Mouse (Mus musculus) forebrain, embryonic 13.5 days (tissue): ENCODE measurements at regions not wholly inside any gene's neighbourhood (a gene's known extent, or its start where the extent isn't known, plus 50 kb on each side); places are given as distances from the start of the nearest gene placed in this dataset.
"Not testable (repeated sequence)": the region's sequence is repeated elsewhere in the genome, so short reads cannot be mapped to it uniquely, and the experiment has no call there.

ENCODE experiments used
- ATAC-seq: fragments of 200-750 bp; cut with Nextera tagmentation; 2 replicates; pipeline ENCODE4 v1.8.0; 2017
- H3K27ac ChIP-seq: fragments of 300-500 bp; sonication (generic); 2 replicates; pipeline ENCODE4 v1.5.1; 2015; ENCODE audit warnings: inconsistent platforms, mild to moderate bottlenecking, moderate library complexity
- H3K27me3 ChIP-seq: fragments of 300-500 bp; sonication (generic); 2 replicates; pipeline ENCODE4 v1.6.1; 2015; ENCODE audit warnings: mild to moderate bottlenecking, inconsistent platforms
- H3K36me3 ChIP-seq: fragments of 300-500 bp; sonication (generic); 2 replicates; pipeline ENCODE4 v1.6.1; 2015; ENCODE audit warnings: mild to moderate bottlenecking, inconsistent platforms; ENCODE audit not compliant: poor library complexity, severe bottlenecking
- H3K4me1 ChIP-seq: fragments of 300-500 bp; sonication (generic); 2 replicates; pipeline ENCODE4 v1.6.1; 2015; ENCODE audit warnings: inconsistent platforms
- H3K4me2 ChIP-seq: fragments of 300-500 bp; sonication (generic); 2 replicates; pipeline ENCODE4 v1.6.1; 2015; ENCODE audit warnings: inconsistent platforms, mild to moderate bottlenecking, moderate library complexity
- H3K4me3 ChIP-seq: fragments of 300-500 bp; sonication (generic); 2 replicates; pipeline ENCODE4 v1.5.1; 2015; ENCODE audit warnings: mild to moderate bottlenecking, inconsistent platforms
- H3K9ac ChIP-seq: fragments of 300-500 bp; sonication (generic); 2 replicates; pipeline ENCODE4 v1.6.1; 2015; ENCODE audit warnings: mild to moderate bottlenecking, inconsistent platforms
- H3K9me3 ChIP-seq: fragments of 300-500 bp; sonication (generic); replicated peaks from 2 replicates; pipeline ENCODE4 v1.6.1; 2016; ENCODE audit warnings: inconsistent platforms
- WGBS: fragments of 180-500 bp; shearing (Covaris S2); methylation state at CpG from one replicate; pipeline ENCODE4 v1.1.7; 2015; 5-methylcytosine and 5-hydroxymethylcytosine counted together

GRCm38 (mm10) chr2:78306897-78307296 lies 360.7 kb upstream of the Cwc22 start:
- ATAC-seq = peak; percentile 60; the same call in 1 of the 2 replicates
- no peaks in the 10 kb centered on the region for H3K36me3 ChIP-seq
- H3K9me3 ChIP-seq = no peaks in the 10 kb centered on the region
- no peak overlapping the region for H3K4me3 ChIP-seq
- no peak overlapping the region for H3K9ac ChIP-seq
- WGBS = 70% methylated on average over 4 of the region's 4 CpGs
- H3K4me2 ChIP-seq = no peak overlapping the region
- no peak overlapping the region for H3K27ac ChIP-seq
- H3K4me1 ChIP-seq = peaks cover 4% of the 10 kb centered on the region; the same call in 1 of the 2 replicates
- no peaks in the 10 kb centered on the region for H3K27me3 ChIP-seq

GRCm38 (mm10) chr2:78291665-78292064 lies 345.5 kb upstream of the Cwc22 start:
- Histone ChIP-seq H3K36me3 (no peaks in the 10 kb centered on the region), H3K9ac (no peak overlapping the region), H3K4me1 (no peaks in the 10 kb centered on the region), H3K4me3 (no peak overlapping the region), H3K9me3 (no peaks in the 10 kb centered on the region), H3K4me2 (no peak overlapping the region), H3K27ac (no peak overlapping the region), H3K27me3 (no peaks in the 10 kb centered on the region)
- no peak for ATAC-seq
- WGBS = 16% methylated on average over 1 of the region's 1 CpGs

GRCm38 (mm10) chr2:78284806-78285205 lies 338.6 kb upstream of the Cwc22 start:
- ATAC-seq = peak; percentile 90
- Histone ChIP-seq H3K36me3 (no peaks in the 10 kb centered on the region), H3K4me3 (no peak overlapping the region), H3K4me2 (no peak overlapping the region), H3K27me3 (no peaks in the 10 kb centered on the region), H3K9me3 (no peaks in the 10 kb centered on the region), H3K9ac (no peak overlapping the region), H3K27ac (no peak overlapping the region), H3K4me1 (peaks cover 12% of the 10 kb centered on the region)

GRCm38 (mm10) chr2:78283605-78284004 lies 337.4 kb upstream of the Cwc22 start:
- Histone ChIP-seq H3K4me2 (no peak overlapping the region), H3K27me3 (no peaks in the 10 kb centered on the region), H3K9me3 (no peaks in the 10 kb centered on the region), H3K9ac (no peak overlapping the region), H3K27ac (no peak overlapping the region), H3K4me1 (peaks cover 12% of the 10 kb centered on the region), H3K4me3 (no peak overlapping the region), H3K36me3 (no peaks in the 10 kb centered on the region)
- no peak for ATAC-seq
- 73% methylated on average over 4 of the region's 4 CpGs for WGBS

GRCm38 (mm10) chr2:78281846-78282245 lies 335.7 kb upstream of the Cwc22 start:
- not testable (repeated sequence) for H3K36me3 ChIP-seq, H3K27me3 ChIP-seq, H3K4me2 ChIP-seq, ATAC-seq, H3K9me3 ChIP-seq, H3K9ac ChIP-seq, H3K27ac ChIP-seq, H3K4me3 ChIP-seq
- peaks cover 17% of the 10 kb centered on the region for H3K4me1 ChIP-seq
- 44% methylated on average over 6 of the region's 6 CpGs for WGBS

- H3K9ac ChIP-seq = no peak overlapping the region
- no peaks in the 10 kb centered on the region for H3K36me3 ChIP-seq
- peaks cover 17% of the 10 kb centered on the region for H3K4me1 ChIP-seq
- H3K4me3 ChIP-seq = no peak overlapping the region
- no peaks in the 10 kb centered on the region for H3K9me3 ChIP-seq
- H3K27me3 ChIP-seq = no peaks in the 10 kb centered on the region
- H3K27ac ChIP-seq = no peak overlapping the region
- WGBS = 89% methylated on average over 5 of the region's 5 CpGs
- H3K4me2 ChIP-seq = no peak overlapping the region
- no peak for ATAC-seq
These were observed 334.2 kb upstream of the Cwc22 start for GRCm38 (mm10) chr2:78280219-78280915.

- ATAC-seq = 0 out of 2 replicates have a peak, but pooled peaks have one; percentile 25
- Histone ChIP-seq H3K9me3 (no peaks in the 10 kb centered on the region), H3K9ac (no peak overlapping the region), H3K27me3 (no peaks in the 10 kb centered on the region), H3K4me1 (peaks cover 9% of the 10 kb centered on the region), H3K27ac (no peak overlapping the region), H3K36me3 (no peaks in the 10 kb centered on the region), H3K4me3 (no peak overlapping the region), H3K4me2 (no peak overlapping the region)
- WGBS = 73% methylated on average over 5 of the region's 5 CpGs
These were observed 333.3 kb upstream of the Cwc22 start for GRCm38 (mm10) chr2:78279382-78280056.

- Histone ChIP-seq H3K9me3 (no peaks in the 10 kb centered on the region), H3K4me1 (0 out of 2 replicates have a peak, but pooled peaks cover 6% of the 10 kb centered on the region), H3K36me3 (no peaks in the 10 kb centered on the region), H3K4me3 (no peak overlapping the region), H3K27me3 (no peaks in the 10 kb centered on the region), H3K27ac (no peak overlapping the region), H3K9ac (no peak overlapping the region), H3K4me2 (no peak overlapping the region)
- 85% methylated on average over 2 of the region's 2 CpGs for WGBS
- no peak for ATAC-seq
These were observed 332.5 kb upstream of the Cwc22 start for GRCm38 (mm10) chr2:78278630-78279029.

- Histone ChIP-seq H3K27me3 (no peaks in the 10 kb centered on the region), H3K4me2 (no peak overlapping the region), H3K36me3 (no peaks in the 10 kb centered on the region), H3K27ac (no peak overlapping the region), H3K4me1 (0 out of 2 replicates have a peak, but pooled peaks cover 6% of the 10 kb centered on the region), H3K4me3 (no peak overlapping the region), H3K9me3 (no peaks in the 10 kb centered on the region), H3K9ac (no peak overlapping the region)
- peak; percentile 40; the same call in 1 of the 2 replicates for ATAC-seq
- WGBS = 43% methylated on average over 8 of the region's 8 CpGs
These were observed 331.5 kb upstream of the Cwc22 start for GRCm38 (mm10) chr2:78277699-78278098.

GRCm38 (mm10) chr2:78274122-78274521 lies 327.9 kb upstream of the Cwc22 start:
- 78% methylated on average over 5 of the region's 5 CpGs for WGBS
- Histone ChIP-seq H3K36me3 (no peaks in the 10 kb centered on the region), H3K4me2 (no peak overlapping the region), H3K27ac (no peak overlapping the region), H3K4me1 (0 out of 2 replicates have a peak, but pooled peaks cover 6% of the 10 kb centered on the region), H3K4me3 (no peak overlapping the region), H3K27me3 (no peaks in the 10 kb centered on the region), H3K9ac (no peak overlapping the region), H3K9me3 (no peaks in the 10 kb centered on the region)
- ATAC-seq = peak; percentile 24; the same call in 1 of the 2 replicates

GRCm38 (mm10) chr2:78268705-78269104 lies 322.5 kb upstream of the Cwc22 start:
- H3K4me1 ChIP-seq = no peaks in the 10 kb centered on the region
- H3K27ac ChIP-seq = no peak overlapping the region
- H3K9me3 ChIP-seq = no peaks in the 10 kb centered on the region
- H3K9ac ChIP-seq = no peak overlapping the region
- no peaks in the 10 kb centered on the region for H3K36me3 ChIP-seq
- no peak for ATAC-seq
- WGBS = 86% methylated on average over 4 of the region's 4 CpGs
- H3K27me3 ChIP-seq = no peaks in the 10 kb centered on the region
- H3K4me2 ChIP-seq = no peak overlapping the region
- no peak overlapping the region for H3K4me3 ChIP-seq

- H3K27ac ChIP-seq = no peak overlapping the region
- 83% methylated on average over 2 of the region's 2 CpGs for WGBS
These were observed 321.6 kb upstream of the Cwc22 start for GRCm38 (mm10) chr2:78267527-78268375.

More at GRCm38 (mm10) chr2:78267527-78268375, 321.6 kb upstream of the Cwc22 start:
- no peak for ATAC-seq
- H3K4me3 ChIP-seq = no peak overlapping the region
- H3K9me3 ChIP-seq = no peaks in the 10 kb centered on the region
- H3K9ac ChIP-seq = no peak overlapping the region
- no peaks in the 10 kb centered on the region for H3K36me3 ChIP-seq
- no peaks in the 10 kb centered on the region for H3K27me3 ChIP-seq
- H3K4me2 ChIP-seq = no peak overlapping the region
- no peaks in the 10 kb centered on the region for H3K4me1 ChIP-seq
